Mouse (Mus musculus) ES-E14 (cell line): ENCODE results near the gene Aldh1l1.

Experiments used
- HCFC1 ChIP-seq: IDR thresholded peaks from 2 replicates; pipeline ENCODE4 v1.6.1; 2012; ENCODE audit warnings: low read length, inconsistent platforms, borderline replicate concordance; ENCODE audit not compliant: insufficient read depth
- ZC3H11A ChIP-seq: IDR thresholded peaks from 2 replicates; pipeline ENCODE4 v1.6.1; 2012; ENCODE audit warnings: low read depth, mild to moderate bottlenecking, inconsistent platforms, low read length, borderline replicate concordance
- ZNF384 ChIP-seq: IDR thresholded peaks from 2 replicates; pipeline ENCODE4 v1.6.1; 2012; ENCODE audit warnings: low read depth, low read length, inconsistent platforms

- TF ChIP-seq ZNF384 (no peak), HCFC1 (no peak), ZC3H11A (no peak)
These were observed 2.0 kb upstream of the Aldh1l1 start for GRCm38 (mm10) chr6:90484249-90484648.
